Mouse (Mus musculus) embryonic facial prominence, embryonic 13.5 days (tissue): ENCODE measurements around the gene Wbp11. TPM values are rescaled to one million over a fixed set of nuclear protein-coding genes. Genes with fewer than 3 reads are reported as not detected.

Experiments
- ATAC-seq: fragments of 200-750 bp; cut with Nextera tagmentation; 2 replicates; pipeline ENCODE4 v1.8.0; 2017; ENCODE audit warnings: low read depth; ENCODE audit not compliant: insufficient number of reproducible peaks, insufficient read depth, low FRiP score, low TSS enrichment
- H3K27ac ChIP-seq: fragments of 300-500 bp; sonication (generic); 2 replicates; pipeline ENCODE4 v1.5.1; 2015; ENCODE audit warnings: moderate library complexity, mild to moderate bottlenecking, inconsistent platforms
- H3K27me3 ChIP-seq: fragments of 300-500 bp; sonication (generic); 2 replicates; pipeline ENCODE4 v1.6.1; 2015; ENCODE audit warnings: mild to moderate bottlenecking, inconsistent platforms
- H3K36me3 ChIP-seq: fragments of 300-500 bp; sonication (generic); 2 replicates; pipeline ENCODE4 v1.6.1; 2015; ENCODE audit warnings: mild to moderate bottlenecking, inconsistent platforms
- H3K4me1 ChIP-seq: fragments of 300-500 bp; sonication (generic); 2 replicates; pipeline ENCODE4 v1.6.1; 2015; ENCODE audit warnings: inconsistent platforms
- H3K4me2 ChIP-seq: fragments of 300-500 bp; sonication (generic); 2 replicates; pipeline ENCODE4 v1.6.1; 2015; ENCODE audit warnings: moderate library complexity, mild to moderate bottlenecking, inconsistent platforms
- H3K4me3 ChIP-seq: fragments of 300-500 bp; sonication (generic); 2 replicates; pipeline ENCODE4 v1.5.1; 2015; ENCODE audit warnings: mild to moderate bottlenecking, inconsistent platforms
- H3K9ac ChIP-seq: fragments of 300-500 bp; sonication (generic); 2 replicates; pipeline ENCODE4 v1.6.1; 2015; ENCODE audit warnings: mild to moderate bottlenecking, inconsistent platforms
- H3K9me3 ChIP-seq: fragments of 300-500 bp; sonication (generic); 2 replicates; pipeline ENCODE4 v1.6.1; 2016; ENCODE audit warnings: inconsistent platforms
- WGBS: fragments of 180-500 bp; shearing (Covaris S2); methylation state at CpG from one replicate; pipeline ENCODE4 v1.1.7; 2015; ENCODE audit warnings: mixed read lengths; 5-methylcytosine and 5-hydroxymethylcytosine counted together
- polyA plus RNA-seq: library from polyadenylated mRNA; unstranded; fragments of >200 nt; fragmentation: Nextera tagmentation; extraction: Ambion mirVana; gene quantifications from 2 replicates; pipeline ENCODE4 v1.2.1, GENCODE M21; 2015

Gene Wbp11
- polyA plus RNA-seq, 1 experiment from 2014 or later: 110 TPM

GRCm38 (mm10) chr6:136855183-136855582 is 27.1 kb upstream of the Wbp11 start:
- H3K27ac ChIP-seq: no peak overlapping the region
- WGBS: 76% methylated on average over 2 of the region's 2 CpGs
- H3K36me3 ChIP-seq: no peaks in the 10 kb centered on the region
- no peak overlapping the region for H3K9ac ChIP-seq
- no peak overlapping the region for H3K4me3 ChIP-seq
- H3K27me3 ChIP-seq: no peaks in the 10 kb centered on the region
- no peak for ATAC-seq
- no peaks in the 10 kb centered on the region for H3K9me3 ChIP-seq
- peaks cover 30% of the 10 kb centered on the region for H3K4me1 ChIP-seq
- no peak overlapping the region for H3K4me2 ChIP-seq

GRCm38 (mm10) chr6:136854361-136854781 is 26.3 kb upstream of the Wbp11 start:
- WGBS: 86% methylated on average over 11 of the region's 11 CpGs
- Histone ChIP-seq H3K9ac (no peak overlapping the region), H3K9me3 (no peaks in the 10 kb centered on the region), H3K4me2 (no peak overlapping the region), H3K4me3 (no peak overlapping the region), H3K4me1 (peaks cover 30% of the 10 kb centered on the region), H3K27me3 (no peaks in the 10 kb centered on the region), H3K27ac (no peak overlapping the region), H3K36me3 (no peaks in the 10 kb centered on the region)
- no peak for ATAC-seq

GRCm38 (mm10) chr6:136852762-136853161 is 24.7 kb upstream of the Wbp11 start:
- peaks cover 28% of the 10 kb centered on the region for H3K4me1 ChIP-seq
- no peaks in the 10 kb centered on the region for H3K36me3 ChIP-seq
- H3K9me3 ChIP-seq: no peaks in the 10 kb centered on the region
- no peak overlapping the region for H3K9ac ChIP-seq
- no peak overlapping the region for H3K4me3 ChIP-seq
- peak overlapping the region; percentile 69; the same call in 1 of the 2 replicates for H3K27ac ChIP-seq
- ATAC-seq: no peak
- H3K27me3 ChIP-seq: no peaks in the 10 kb centered on the region
- 32% methylated on average over 3 of the region's 3 CpGs for WGBS
- no peak overlapping the region for H3K4me2 ChIP-seq

GRCm38 (mm10) chr6:136852348-136852747 is 24.3 kb upstream of the Wbp11 start:
- H3K27ac ChIP-seq: peak overlapping the region; percentile 69; the same call in 1 of the 2 replicates
- H3K4me1 ChIP-seq: peaks cover 24% of the 10 kb centered on the region
- H3K4me2 ChIP-seq: no peak overlapping the region
- WGBS: 72% methylated on average over 4 of the region's 4 CpGs
- no peak overlapping the region for H3K4me3 ChIP-seq
- ATAC-seq: no peak
- H3K27me3 ChIP-seq: no peaks in the 10 kb centered on the region
- H3K9me3 ChIP-seq: no peaks in the 10 kb centered on the region
- no peaks in the 10 kb centered on the region for H3K36me3 ChIP-seq
- no peak overlapping the region for H3K9ac ChIP-seq

GRCm38 (mm10) chr6:136850267-136850666 is 22.2 kb upstream of the Wbp11 start:
- no peaks in the 10 kb centered on the region for H3K36me3 ChIP-seq
- H3K27ac ChIP-seq: no peak overlapping the region
- no peak overlapping the region for H3K9ac ChIP-seq
- no peak overlapping the region for H3K4me3 ChIP-seq
- H3K27me3 ChIP-seq: no peaks in the 10 kb centered on the region
- H3K9me3 ChIP-seq: no peaks in the 10 kb centered on the region
- ATAC-seq: no peak
- H3K4me2 ChIP-seq: no peak overlapping the region
- WGBS: 63% methylated on average over 6 of the region's 6 CpGs
- peaks cover 9% of the 10 kb centered on the region for H3K4me1 ChIP-seq

- H3K9me3 ChIP-seq: no peaks in the 10 kb centered on the region
- H3K9ac ChIP-seq: no peak overlapping the region
- no peak overlapping the region for H3K4me3 ChIP-seq
- no peak for ATAC-seq
- H3K27me3 ChIP-seq: no peaks in the 10 kb centered on the region
- H3K4me2 ChIP-seq: no peak overlapping the region
- peaks cover 9% of the 10 kb centered on the region for H3K4me1 ChIP-seq
- 86% methylated on average over 5 of the region's 5 CpGs for WGBS
- H3K27ac ChIP-seq: no peak overlapping the region
- no peaks in the 10 kb centered on the region for H3K36me3 ChIP-seq
Observed at GRCm38 (mm10) chr6:136848971-136849370, 20.9 kb upstream of the Wbp11 start.

GRCm38 (mm10) chr6:136848399-136848798 is 20.4 kb upstream of the Wbp11 start:
- no peak for ATAC-seq
- Histone ChIP-seq H3K9me3 (no peaks in the 10 kb centered on the region), H3K27ac (no peak overlapping the region), H3K9ac (no peak overlapping the region), H3K27me3 (no peaks in the 10 kb centered on the region), H3K4me1 (peaks cover 9% of the 10 kb centered on the region), H3K36me3 (no peaks in the 10 kb centered on the region), H3K4me3 (no peak overlapping the region), H3K4me2 (no peak overlapping the region)
- 90% methylated on average over 8 of the region's 8 CpGs for WGBS

- Histone ChIP-seq H3K9ac (no peak overlapping the region), H3K4me1 (peaks cover 7% of the 10 kb centered on the region), H3K36me3 (no peaks in the 10 kb centered on the region), H3K4me2 (no peak overlapping the region), H3K9me3 (no peaks in the 10 kb centered on the region), H3K4me3 (no peak overlapping the region), H3K27ac (no peak overlapping the region), H3K27me3 (no peaks in the 10 kb centered on the region)
- WGBS: 44% methylated on average over 2 of the region's 2 CpGs
- ATAC-seq: no peak
Observed at GRCm38 (mm10) chr6:136847790-136848189, 19.8 kb upstream of the Wbp11 start.

GRCm38 (mm10) chr6:136847267-136847666 is 19.2 kb upstream of the Wbp11 start:
- Histone ChIP-seq H3K27ac (no peak overlapping the region), H3K4me2 (no peak overlapping the region), H3K4me1 (0 out of 2 replicates have a peak, but pooled peaks cover 2% of the 10 kb centered on the region), H3K36me3 (no peaks in the 10 kb centered on the region), H3K27me3 (no peaks in the 10 kb centered on the region), H3K4me3 (no peak overlapping the region), H3K9ac (no peak overlapping the region), H3K9me3 (no peaks in the 10 kb centered on the region)
- ATAC-seq: no peak
- WGBS: 92% methylated on average over 3 of the region's 3 CpGs

GRCm38 (mm10) chr6:136845706-136846480 is 17.9 kb upstream of the Wbp11 start:
- no peak overlapping the region for H3K4me2 ChIP-seq
- no peak overlapping the region for H3K27ac ChIP-seq
- no peaks in the 10 kb centered on the region for H3K4me1 ChIP-seq
- no peak overlapping the region for H3K9ac ChIP-seq
- H3K27me3 ChIP-seq: no peaks in the 10 kb centered on the region
- no peak for ATAC-seq
- H3K9me3 ChIP-seq: no peaks in the 10 kb centered on the region
- no peak overlapping the region for H3K4me3 ChIP-seq
- 57% methylated on average over 5 of the region's 5 CpGs for WGBS
- no peaks in the 10 kb centered on the region for H3K36me3 ChIP-seq

- Histone ChIP-seq H3K9me3 (no peaks in the 10 kb centered on the region), H3K4me3 (no peak overlapping the region), H3K4me1 (no peaks in the 10 kb centered on the region), H3K36me3 (no peaks in the 10 kb centered on the region), H3K9ac (no peak overlapping the region), H3K4me2 (no peak overlapping the region), H3K27ac (no peak overlapping the region), H3K27me3 (no peaks in the 10 kb centered on the region)
- ATAC-seq: no peak
- 40% methylated on average over 2 of the region's 2 CpGs for WGBS
Observed at GRCm38 (mm10) chr6:136844903-136845302, 16.9 kb upstream of the Wbp11 start.

GRCm38 (mm10) chr6:136837323-136837722 is 9.3 kb upstream of the Wbp11 start:
- 75% methylated on average over 3 of the region's 3 CpGs for WGBS
- H3K4me2 ChIP-seq: no peak overlapping the region

More at GRCm38 (mm10) chr6:136837323-136837722, 9.3 kb upstream of the Wbp11 start:
- no peaks in the 10 kb centered on the region for H3K27me3 ChIP-seq
- no peak overlapping the region for H3K9ac ChIP-seq
- no peaks in the 10 kb centered on the region for H3K36me3 ChIP-seq
- H3K27ac ChIP-seq: no peak overlapping the region
- ATAC-seq: no peak
- peaks cover 6% of the 10 kb centered on the region; the same call in 1 of the 2 replicates for H3K4me1 ChIP-seq
- no peaks in the 10 kb centered on the region for H3K9me3 ChIP-seq
- H3K4me3 ChIP-seq: no peak overlapping the region
